Mouse (Mus musculus) heart, embryonic 15.5 days (tissue): ENCODE results near the gene Scrg1. TPM values are rescaled to one million over a fixed set of nuclear protein-coding genes. Genes with fewer than 3 reads are reported as not detected.
"Not testable (repeated sequence)": the region's sequence is repeated elsewhere in the genome, so short reads cannot be mapped to it uniquely, and the experiment has no call there.

ENCODE experiments used
- ATAC-seq: fragments of 200-750 bp; cut with Nextera tagmentation; replicated peaks from 2 replicates; pipeline ENCODE4 v1.8.0; 2017; ENCODE audit warnings: low read depth, moderate TSS enrichment; ENCODE audit not compliant: insufficient number of reproducible peaks, insufficient read depth, low FRiP score
- H3K27ac ChIP-seq: fragments of 300-500 bp; sonication (generic); 2 replicates; pipeline ENCODE4 v1.5.1; 2015; ENCODE audit warnings: mild to moderate bottlenecking, inconsistent platforms
- H3K27me3 ChIP-seq: fragments of 300-500 bp; sonication (generic); 2 replicates; pipeline ENCODE4 v1.6.1; 2015; ENCODE audit warnings: inconsistent platforms
- H3K36me3 ChIP-seq: fragments of 300-500 bp; sonication (generic); 2 replicates; pipeline ENCODE4 v1.6.1; 2015; ENCODE audit warnings: mild to moderate bottlenecking, inconsistent platforms
- H3K4me1 ChIP-seq: fragments of 300-500 bp; sonication (generic); replicated peaks from 2 replicates; pipeline ENCODE4 v1.6.1; 2015; ENCODE audit warnings: inconsistent platforms
- H3K4me2 ChIP-seq: fragments of 300-500 bp; sonication (generic); 2 replicates; pipeline ENCODE4 v1.6.1; 2015; ENCODE audit warnings: inconsistent platforms, mild to moderate bottlenecking, moderate library complexity
- H3K4me3 ChIP-seq: fragments of 300-500 bp; sonication (generic); 2 replicates; pipeline ENCODE4 v1.5.1; 2015; ENCODE audit warnings: mild to moderate bottlenecking, inconsistent platforms
- H3K9ac ChIP-seq: fragments of 300-500 bp; sonication (generic); 2 replicates; pipeline ENCODE4 v1.6.1; 2015; ENCODE audit warnings: mild to moderate bottlenecking, inconsistent platforms
- H3K9me3 ChIP-seq: fragments of 300-500 bp; sonication (generic); replicated peaks from 2 replicates; pipeline ENCODE4 v1.6.1; 2016; ENCODE audit warnings: inconsistent platforms
- WGBS: fragments of 180-500 bp; shearing (Covaris S2); methylation state at CpG from one replicate; pipeline ENCODE4 v1.1.7; 2015; ENCODE audit warnings: mixed read lengths; 5-methylcytosine and 5-hydroxymethylcytosine counted together
- polyA plus RNA-seq: library from polyadenylated mRNA; unstranded; fragments of >200 nt; fragmentation: Nextera tagmentation; extraction: Ambion mirVana; gene quantifications from 2 replicates; pipeline ENCODE4 v1.2.1, GENCODE M21; 2015

The Scrg1 gene
- polyA plus RNA-seq, 1 experiment from 2014 or later, result 2.4 TPM

GRCm38 (mm10) chr8:57429888-57430274, 25.8 kb upstream of the Scrg1 start:
- H3K4me3 ChIP-seq, H3K4me2 ChIP-seq, H3K27ac ChIP-seq, H3K4me1 ChIP-seq, H3K9me3 ChIP-seq, ATAC-seq, H3K9ac ChIP-seq, H3K36me3 ChIP-seq, H3K27me3 ChIP-seq: not testable (repeated sequence)
- 62% methylated on average over 5 of the region's 5 CpGs for WGBS

DNA sequence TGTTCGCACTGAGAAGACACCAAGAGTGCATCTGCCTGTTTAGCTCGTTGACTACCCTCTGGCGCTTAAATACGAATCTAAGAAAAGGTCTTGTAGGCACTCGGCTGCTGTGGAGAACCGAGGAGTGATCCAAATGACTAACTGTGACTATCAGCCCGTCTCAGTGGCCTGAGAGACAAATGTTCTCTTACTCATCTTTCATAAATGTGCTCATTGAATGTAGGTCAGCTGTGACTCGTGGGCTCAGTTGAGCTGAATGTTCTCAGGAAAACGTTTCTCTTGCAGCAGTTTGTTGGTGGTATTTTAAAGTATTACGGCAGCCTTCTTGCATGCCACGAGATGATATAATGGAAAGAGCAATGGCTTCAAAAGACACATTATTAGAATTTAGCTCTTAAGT, 24.8 kb upstream of the Scrg1 start:
- H3K27ac ChIP-seq, result no peak overlapping the region
- no peaks in the 10 kb centered on the region for H3K27me3 ChIP-seq
- ATAC-seq, result no peak
- H3K4me1 ChIP-seq, result peaks cover 3% of the 10 kb centered on the region; the same call in 1 of the 2 replicates
- no peak overlapping the region for H3K4me3 ChIP-seq
- no peaks in the 10 kb centered on the region for H3K36me3 ChIP-seq
- H3K4me2 ChIP-seq, result no peak overlapping the region
- no peak overlapping the region for H3K9ac ChIP-seq
- H3K9me3 ChIP-seq, result no peaks in the 10 kb centered on the region
- WGBS, result 78% methylated on average over 11 of the region's 11 CpGs

GRCm38 (mm10) chr8:57432802-57433201, 22.9 kb upstream of the Scrg1 start:
- 83% methylated on average over 5 of the region's 5 CpGs for WGBS
- no peaks in the 10 kb centered on the region for H3K27me3 ChIP-seq
- H3K9ac ChIP-seq, result no peak overlapping the region
- H3K27ac ChIP-seq, result no peak overlapping the region
- H3K4me3 ChIP-seq, result no peak overlapping the region
- no peak for ATAC-seq
- H3K4me2 ChIP-seq, result no peak overlapping the region
- H3K4me1 ChIP-seq, result 0 out of 2 replicates have a peak, but pooled peaks cover 3% of the 10 kb centered on the region
- H3K9me3 ChIP-seq, result no peaks in the 10 kb centered on the region
- H3K36me3 ChIP-seq, result no peaks in the 10 kb centered on the region

GRCm38 (mm10) chr8:57435768-57436436, 19.8 kb upstream of the Scrg1 start:
- no peaks in the 10 kb centered on the region for H3K9me3 ChIP-seq
- WGBS, result 53% methylated on average over 18 of the region's 18 CpGs
- no peak overlapping the region for H3K4me3 ChIP-seq
- no peak for ATAC-seq
- no peak overlapping the region for H3K4me2 ChIP-seq
- H3K9ac ChIP-seq, result no peak overlapping the region
- H3K27ac ChIP-seq, result no peak overlapping the region
- H3K36me3 ChIP-seq, result no peaks in the 10 kb centered on the region
- H3K4me1 ChIP-seq, result 0 out of 2 replicates have a peak, but pooled peaks cover 3% of the 10 kb centered on the region
- no peaks in the 10 kb centered on the region for H3K27me3 ChIP-seq

DNA sequence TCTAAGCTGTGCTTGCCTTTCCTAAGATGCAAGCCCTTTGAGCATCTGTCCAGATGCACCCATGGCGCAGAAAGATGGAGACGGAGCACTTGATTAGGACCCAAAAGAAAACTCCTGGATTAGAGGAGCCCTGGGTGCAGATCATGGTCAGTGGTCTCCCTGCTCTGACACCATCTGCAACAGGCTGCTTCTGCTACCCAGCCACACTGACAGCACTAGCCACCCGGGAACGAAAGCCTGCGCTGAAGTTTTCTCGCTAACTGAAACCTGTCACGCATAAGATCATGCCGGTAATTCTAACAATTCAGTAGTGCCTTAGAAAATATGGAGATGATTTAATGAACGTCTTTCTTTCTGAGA, 19.3 kb upstream of the Scrg1 start:
- H3K9ac ChIP-seq, result no peak overlapping the region
- H3K4me3 ChIP-seq, result no peak overlapping the region
- 82% methylated on average over 9 of the region's 9 CpGs for WGBS
- H3K9me3 ChIP-seq, result no peaks in the 10 kb centered on the region
- no peaks in the 10 kb centered on the region for H3K36me3 ChIP-seq
- ATAC-seq, result no peak
- H3K27me3 ChIP-seq, result no peaks in the 10 kb centered on the region
- H3K4me1 ChIP-seq, result 0 out of 2 replicates have a peak, but pooled peaks cover 3% of the 10 kb centered on the region
- no peak overlapping the region for H3K4me2 ChIP-seq
- no peak overlapping the region for H3K27ac ChIP-seq

DNA sequence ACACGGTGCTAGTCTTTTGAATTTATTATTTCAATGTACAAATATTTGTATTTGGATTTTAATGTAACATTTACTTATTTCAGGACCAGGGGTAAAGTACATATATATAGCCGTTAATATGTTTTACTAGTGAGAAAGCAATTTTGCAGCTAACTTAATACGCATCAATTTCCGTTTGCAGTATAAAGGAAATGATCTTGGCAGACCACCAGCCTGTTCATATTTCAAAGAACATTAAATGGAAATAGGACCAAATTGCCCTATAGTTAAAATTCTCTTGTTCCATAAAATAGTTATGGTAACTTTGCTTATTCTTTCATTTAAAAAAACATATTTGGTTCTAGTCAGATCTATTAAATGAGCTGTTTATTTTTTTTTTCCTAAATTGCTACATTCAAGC, 14.6 kb upstream of the Scrg1 start:
- Histone ChIP-seq H3K27ac (no peak overlapping the region), H3K4me2 (no peak overlapping the region), H3K4me3 (no peak overlapping the region), H3K27me3 (no peaks in the 10 kb centered on the region), H3K36me3 (no peaks in the 10 kb centered on the region), H3K9ac (no peak overlapping the region), H3K9me3 (no peaks in the 10 kb centered on the region), H3K4me1 (no peaks in the 10 kb centered on the region)
- WGBS, result 74% methylated on average over 4 of the region's 4 CpGs
- no peak for ATAC-seq

DNA sequence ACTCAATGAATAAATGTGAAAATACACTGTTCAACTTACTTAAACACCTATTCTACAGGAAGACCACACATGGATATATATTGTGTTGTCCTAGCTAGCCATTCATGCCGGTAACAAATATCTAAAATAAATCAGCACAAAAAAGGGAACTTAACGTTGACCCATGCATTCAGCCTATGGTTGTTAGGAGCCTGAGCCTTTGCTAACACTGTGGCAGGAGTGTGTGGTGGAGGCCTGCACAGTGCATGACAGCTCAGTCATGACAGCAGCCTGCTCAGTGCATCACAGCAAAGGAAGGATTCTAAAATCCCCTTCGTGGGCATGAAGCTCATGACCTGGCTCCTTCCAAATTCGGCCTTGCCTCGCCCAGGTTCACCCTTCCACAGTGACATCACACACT, 14.2 kb upstream of the Scrg1 start:
- no peaks in the 10 kb centered on the region for H3K9me3 ChIP-seq
- ATAC-seq, result no peak
- H3K9ac ChIP-seq, result no peak overlapping the region
- no peaks in the 10 kb centered on the region for H3K27me3 ChIP-seq
- no peak overlapping the region for H3K4me2 ChIP-seq
- no peak overlapping the region for H3K4me3 ChIP-seq
- 82% methylated on average over 5 of the region's 5 CpGs for WGBS
- H3K4me1 ChIP-seq, result no peaks in the 10 kb centered on the region
- H3K36me3 ChIP-seq, result no peaks in the 10 kb centered on the region
- H3K27ac ChIP-seq, result no peak overlapping the region

GRCm38 (mm10) chr8:57443289-57443688, 12.4 kb upstream of the Scrg1 start:
- Histone ChIP-seq H3K4me3 (no peak overlapping the region), H3K4me2 (no peak overlapping the region), H3K9me3 (no peaks in the 10 kb centered on the region), H3K4me1 (no peaks in the 10 kb centered on the region), H3K27ac (no peak overlapping the region), H3K9ac (no peak overlapping the region), H3K27me3 (no peaks in the 10 kb centered on the region), H3K36me3 (no peaks in the 10 kb centered on the region)
- 68% methylated on average over 4 of the region's 4 CpGs for WGBS
- no peak for ATAC-seq

DNA sequence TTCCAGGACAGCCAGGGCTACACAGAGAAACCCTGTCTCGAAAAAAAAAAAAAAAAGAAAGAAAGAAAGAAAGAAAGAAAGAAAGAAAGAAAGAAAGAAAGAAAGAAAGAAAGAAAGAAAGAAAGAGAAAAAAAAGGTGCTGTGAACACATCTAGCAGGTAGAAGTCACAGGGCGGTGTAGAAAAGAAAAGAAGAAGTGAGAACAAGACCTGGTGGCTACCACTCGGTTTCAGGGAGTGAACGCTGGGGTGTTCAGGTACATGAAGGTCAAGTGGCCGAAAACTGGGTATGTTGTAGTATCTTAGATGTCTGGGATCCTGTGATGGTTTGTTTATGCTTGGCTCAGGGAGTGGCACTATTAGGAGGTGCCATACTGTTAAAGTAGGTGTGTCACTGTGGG, 9.8 kb upstream of the Scrg1 start:
- not testable (repeated sequence) for H3K4me3 ChIP-seq

DNA sequence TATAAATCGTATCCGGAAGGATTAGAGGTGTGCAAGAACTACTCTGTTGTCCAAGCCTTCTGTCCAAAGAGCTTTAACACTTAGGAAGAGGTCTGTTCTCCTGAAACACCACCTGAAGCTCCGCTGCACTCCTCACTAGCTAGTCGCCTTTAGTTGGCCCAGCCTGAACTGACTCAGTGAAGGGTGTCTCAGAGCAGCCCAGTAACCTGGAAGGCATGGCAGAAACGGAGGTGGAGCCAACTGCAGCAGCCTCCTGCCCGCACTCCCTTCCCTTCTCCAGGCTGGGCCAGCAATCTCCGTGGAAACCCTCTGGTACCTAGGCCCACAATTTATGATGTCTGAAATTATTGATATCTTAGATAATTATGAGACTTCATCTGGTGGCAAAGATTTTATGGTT, 5.0 kb upstream of the Scrg1 start:
- Histone ChIP-seq H3K4me1 (no peaks in the 10 kb centered on the region), H3K27me3 (no peaks in the 10 kb centered on the region), H3K9me3 (no peaks in the 10 kb centered on the region), H3K27ac (no peak overlapping the region), H3K4me2 (no peak overlapping the region), H3K36me3 (no peaks in the 10 kb centered on the region), H3K9ac (no peak overlapping the region), H3K4me3 (no peak overlapping the region)
- WGBS, result 75% methylated on average over 7 of the region's 7 CpGs
- ATAC-seq, result no peak

More for the DNA sequence above, 9.8 kb upstream of the Scrg1 start:
- not testable (repeated sequence) for H3K27ac ChIP-seq, H3K4me1 ChIP-seq, H3K27me3 ChIP-seq, ATAC-seq, H3K36me3 ChIP-seq, H3K9ac ChIP-seq, H3K4me2 ChIP-seq, H3K9me3 ChIP-seq
- 86% methylated on average over 5 of the region's 5 CpGs for WGBS

GRCm38 (mm10) chr8:57451896-57452295, 3.8 kb upstream of the Scrg1 start:
- Histone ChIP-seq H3K4me3 (no peak overlapping the region), H3K4me1 (0 out of 2 replicates have a peak, but pooled peaks cover 4% of the 10 kb centered on the region), H3K27me3 (no peaks in the 10 kb centered on the region), H3K9me3 (no peaks in the 10 kb centered on the region), H3K9ac (no peak overlapping the region), H3K4me2 (no peak overlapping the region), H3K27ac (no peak overlapping the region), H3K36me3 (no peaks in the 10 kb centered on the region)
- WGBS, result 93% methylated on average over 4 of the region's 4 CpGs
- no peak for ATAC-seq

DNA sequence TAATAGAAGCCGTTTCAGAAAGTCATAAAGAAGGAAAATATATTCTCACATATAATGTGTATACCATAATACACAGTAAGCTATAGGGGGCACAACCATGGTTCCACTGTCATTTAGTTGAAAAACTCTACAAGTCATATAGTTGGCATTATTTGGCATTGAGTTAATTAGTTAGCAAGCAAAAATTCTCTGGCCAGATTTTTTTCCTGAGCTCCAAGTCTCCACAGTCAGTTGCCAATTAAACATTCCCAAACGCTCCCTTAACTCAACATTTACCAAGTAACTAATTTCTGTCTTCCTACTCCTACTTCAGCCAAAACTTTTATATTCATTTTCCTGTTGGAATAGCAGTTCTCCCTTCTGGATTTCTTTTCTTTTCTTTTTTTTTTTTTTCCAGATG, 2.4 kb upstream of the Scrg1 start:
- no peak overlapping the region for H3K27ac ChIP-seq
- ATAC-seq, result no peak
- 84% methylated on average over 2 of the region's 2 CpGs for WGBS
- H3K4me1 ChIP-seq, result 0 out of 2 replicates have a peak, but pooled peaks cover 6% of the 10 kb centered on the region
- H3K36me3 ChIP-seq, result no peaks in the 10 kb centered on the region
- no peak overlapping the region for H3K4me3 ChIP-seq
- H3K4me2 ChIP-seq, result no peak overlapping the region
- H3K9me3 ChIP-seq, result no peaks in the 10 kb centered on the region
- H3K9ac ChIP-seq, result no peak overlapping the region
- H3K27me3 ChIP-seq, result no peaks in the 10 kb centered on the region
